Mouse (Mus musculus) heart, postnatal 0 days (tissue): ENCODE results near the gene Cdh22. TPM values are rescaled to one million over a fixed set of nuclear protein-coding genes. Genes with fewer than 3 reads are reported as not detected.

Experiments used
- ATAC-seq: fragments of 200-750 bp; cut with Nextera tagmentation; 2 replicates; pipeline ENCODE4 v1.8.0; 2017; ENCODE audit warnings: low read depth, moderate number of reproducible peaks, moderate library complexity; ENCODE audit not compliant: insufficient read depth
- DNase-seq: peaks from one replicate; pipeline ENCODE4 v3.0.0-alpha.2; 2016; ENCODE audit warnings: low spot score
- H3K27ac ChIP-seq: fragments of 300-500 bp; sonication (generic); 2 replicates; pipeline ENCODE4 v1.5.1; 2014; ENCODE audit warnings: low read depth, mild to moderate bottlenecking
- H3K27me3 ChIP-seq: fragments of 300-500 bp; sonication (generic); 2 replicates; pipeline ENCODE4 v1.6.1; 2014; ENCODE audit warnings: low read length, mixed read lengths; ENCODE audit not compliant: control insufficient read depth, insufficient read depth
- H3K36me3 ChIP-seq: fragments of 300-500 bp; sonication (generic); replicated peaks from 2 replicates; pipeline ENCODE4 v1.6.1; 2014; ENCODE audit warnings: low read length, mixed read lengths; ENCODE audit not compliant: control insufficient read depth, insufficient read depth
- H3K4me1 ChIP-seq: fragments of 300-500 bp; sonication (generic); 2 replicates; pipeline ENCODE4 v1.6.1; 2014; ENCODE audit warnings: antibody characterized with exemption; ENCODE audit not compliant: control insufficient read depth, insufficient read depth
- H3K4me2 ChIP-seq: fragments of 300-500 bp; sonication (generic); 2 replicates; pipeline ENCODE4 v1.6.1; 2014; ENCODE audit warnings: low read depth, mild to moderate bottlenecking, low read length, moderate library complexity
- H3K4me3 ChIP-seq: fragments of 300-500 bp; sonication (generic); 2 replicates; pipeline ENCODE4 v1.5.1; 2014; ENCODE audit warnings: low read depth, low read length
- H3K9ac ChIP-seq: fragments of 300-500 bp; sonication (generic); replicated peaks from 2 replicates; pipeline ENCODE4 v1.6.1; 2014; ENCODE audit warnings: low read depth, low read length, mixed read lengths
- H3K9me3 ChIP-seq: fragments of 300-500 bp; sonication (generic); replicated peaks from 2 replicates; pipeline ENCODE4 v1.6.1; 2016; ENCODE audit warnings: low read length; ENCODE audit not compliant: control insufficient read depth
- CTCF ChIP-seq: IDR thresholded peaks from 2 replicates; pipeline ENCODE4 v1.5.1; 2016; ENCODE audit warnings: antibody characterized with exemption, control low read depth, low read depth
- EP300 ChIP-seq: IDR thresholded peaks from 2 replicates; pipeline ENCODE4 v1.6.1; 2016; ENCODE audit warnings: antibody characterized with exemption, low read depth
- WGBS: fragments of 180-500 bp; shearing (Covaris S2); extraction: QIAGEN DNeasy Blood & Tissue Kit; methylation state at CpG from one replicate; pipeline ENCODE4 v1.1.7; 2014; 5-methylcytosine and 5-hydroxymethylcytosine counted together
- polyA plus RNA-seq: library from polyadenylated mRNA; unstranded; fragments of >200 nt; fragmentation: Nextera tagmentation; extraction: Ambion mirVana; gene quantifications from 2 replicates; pipeline ENCODE4 v1.2.1, GENCODE M21; 2015
- total RNA-seq: library from RNA; depleted of rRNA; stranded (reverse); fragments of >200 nt; gene quantifications from 2 replicates; pipeline ENCODE4 v1.2.3, GENCODE M21; 2014; ENCODE audit warnings: low replicate concordance

Cdh22 gene
- total and polyA plus RNA-seq, 2 experiments from 2014 or later = 0.04 to 0.05 TPM

- TF ChIP-seq CTCF = no peak
- no peak for TF ChIP-seq EP300
- Histone ChIP-seq H3K9ac (no peak overlapping the region), H3K36me3 (no peaks in the 10 kb centered on the region), H3K4me2 (no peak overlapping the region), H3K4me3 (no peak overlapping the region), H3K27me3 (peaks cover 63% of the 10 kb centered on the region), H3K27ac (no peak overlapping the region), H3K4me1 (no peaks in the 10 kb centered on the region), H3K9me3 (no peaks in the 10 kb centered on the region)
- ATAC-seq (no peak; the same call in 1 of the 2 replicates), DNase-seq (no peak)
- WGBS = 64% methylated on average over 11 of the region's 11 CpGs
Observed at GRCm38 (mm10) chr2:165182085-165182976, 52.3 kb downstream of the Cdh22 start.

- Histone ChIP-seq H3K4me3 (no peak overlapping the region), H3K36me3 (no peaks in the 10 kb centered on the region), H3K4me1 (no peaks in the 10 kb centered on the region), H3K4me2 (no peak overlapping the region), H3K9me3 (no peaks in the 10 kb centered on the region), H3K27me3 (peaks cover 92% of the 10 kb centered on the region), H3K9ac (no peak overlapping the region), H3K27ac (no peak overlapping the region)
- no peak for TF ChIP-seq EP300
- TF ChIP-seq CTCF = no peak
- DNase-seq (no peak), ATAC-seq (no peak; the same call in 1 of the 2 replicates)
- WGBS = 41% methylated on average over 10 of the region's 10 CpGs
Observed at GRCm38 (mm10) chr2:165179231-165179630, 55.4 kb downstream of the Cdh22 start.

- Histone ChIP-seq H3K9ac (no peak overlapping the region), H3K27me3 (peaks cover 84% of the 10 kb centered on the region), H3K36me3 (no peaks in the 10 kb centered on the region), H3K4me2 (no peak overlapping the region), H3K9me3 (no peaks in the 10 kb centered on the region), H3K27ac (no peak overlapping the region), H3K4me1 (no peaks in the 10 kb centered on the region), H3K4me3 (no peak overlapping the region)
- no peak for DNase-seq
- TF ChIP-seq CTCF = no peak
- TF ChIP-seq EP300 = no peak
- WGBS = 13% methylated on average over 9 of the region's 9 CpGs
- ATAC-seq = no peak
Observed at GRCm38 (mm10) chr2:165176965-165177364, 57.7 kb downstream of the Cdh22 start.

GRCm38 (mm10) chr2:165166664-165167435 lies 67.8 kb downstream of the Cdh22 start:
- TF ChIP-seq CTCF (no peak), EP300 (no peak)

GRCm38 (mm10) chr2:165162221-165162620 lies 72.4 kb downstream of the Cdh22 start:
- no peak overlapping the region for H3K4me3 ChIP-seq
- TF ChIP-seq CTCF (no peak), EP300 (no peak)
- H3K36me3 ChIP-seq = no peaks in the 10 kb centered on the region
- WGBS = 5% methylated on average over 5 of the region's 5 CpGs
- H3K4me1 ChIP-seq = no peaks in the 10 kb centered on the region
- no peaks in the 10 kb centered on the region for H3K9me3 ChIP-seq
- H3K27me3 ChIP-seq = peaks cover 50% of the 10 kb centered on the region
- no peak overlapping the region for H3K4me2 ChIP-seq
- H3K9ac ChIP-seq = no peak overlapping the region
- no peak overlapping the region for H3K27ac ChIP-seq
- ATAC-seq (no peak), DNase-seq (no peak)

More at GRCm38 (mm10) chr2:165166664-165167435, 67.8 kb downstream of the Cdh22 start:
- no peak overlapping the region for H3K4me3 ChIP-seq
- DNase-seq = no peak
- ATAC-seq = no peak
- no peak overlapping the region for H3K9ac ChIP-seq
- H3K27ac ChIP-seq = no peak overlapping the region
- no peaks in the 10 kb centered on the region for H3K36me3 ChIP-seq
- peaks cover 54% of the 10 kb centered on the region for H3K27me3 ChIP-seq
- H3K4me2 ChIP-seq = no peak overlapping the region
- WGBS = 17% methylated on average over 18 of the region's 18 CpGs
- H3K9me3 ChIP-seq = no peaks in the 10 kb centered on the region
- no peaks in the 10 kb centered on the region for H3K4me1 ChIP-seq
